Mouse (Mus musculus) G1E (cell line): ENCODE data around the gene Nol3.

Experiments
- CTCF ChIP-seq: IDR thresholded peaks from 2 replicates; pipeline ENCODE4 v1.5.1; 2012; ENCODE audit warnings: low read depth, low read length, inconsistent platforms, mixed read lengths
- GATA1 ChIP-seq: IDR thresholded peaks from 2 replicates; pipeline ENCODE4 v1.6.1; 2012; ENCODE audit warnings: borderline replicate concordance, low read length, inconsistent platforms, mixed read lengths

- TF ChIP-seq CTCF, result no peak
- no peak for TF ChIP-seq GATA1
These were observed 6.3 kb downstream of the Nol3 start for GRCm38 (mm10) chr8:105282239-105282638.
